Mouse (Mus musculus): ENCODE measurements around the gene Hamp2.
A peak's percentile ranks its signal among the peaks of the same experiment; 100 is the strongest.
"Not testable (repeated sequence)": the region's sequence is repeated elsewhere in the genome, so short reads cannot be mapped to it uniquely, and the experiment has no call there.

Gene Hamp2

GRCm38 (mm10) chr7:30953459-30953858, 29.0 kb upstream of the Hamp2 start:
- no peak for DNase-seq (ENCODE audit: low read depth)

DNA sequence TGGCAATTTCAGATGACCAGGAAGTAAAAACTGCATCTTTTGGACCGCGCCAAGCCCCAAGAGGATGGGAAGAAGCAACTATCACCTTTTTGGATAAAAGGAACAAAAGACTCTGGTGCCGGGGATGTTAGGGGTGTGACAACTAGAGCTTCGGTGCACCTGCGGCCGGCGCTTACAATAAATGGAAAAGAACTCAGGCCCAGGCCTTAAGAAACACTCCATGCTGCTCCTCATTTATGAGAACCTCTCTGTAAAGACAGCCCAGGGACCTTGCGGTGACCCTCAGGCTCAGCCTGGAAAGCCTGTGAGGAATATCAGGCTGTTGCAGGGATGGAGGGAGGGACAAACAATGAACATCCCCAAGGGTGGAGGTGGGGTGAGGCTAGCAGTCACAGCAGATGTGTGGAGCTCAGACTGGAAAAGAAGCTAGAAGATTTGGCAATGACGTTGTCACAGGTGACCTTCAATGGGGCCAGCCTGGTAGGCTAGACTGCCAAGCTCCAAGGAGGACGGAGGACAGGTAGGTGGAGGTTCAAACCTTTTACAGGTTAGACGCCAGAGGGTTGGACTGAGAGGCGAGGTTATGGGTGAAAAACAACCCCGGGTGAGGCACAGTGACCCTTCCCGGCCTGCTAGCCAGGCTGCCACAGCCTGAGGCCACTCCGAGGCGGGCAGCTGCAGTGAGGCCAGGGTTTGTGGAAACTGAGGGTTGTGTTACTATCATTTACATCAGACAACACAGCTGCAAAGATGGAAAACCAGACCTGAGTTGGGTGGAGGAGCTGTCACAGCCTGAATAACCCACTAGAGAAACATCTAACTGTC, 28.2 kb upstream of the Hamp2 start:
- DNase-seq (ENCODE audit: low read depth), result no peak

GRCm38 (mm10) chr7:30949902-30950301, 25.4 kb upstream of the Hamp2 start:
- DNase-seq (ENCODE audit: low read depth), result not testable (repeated sequence)

DNA sequence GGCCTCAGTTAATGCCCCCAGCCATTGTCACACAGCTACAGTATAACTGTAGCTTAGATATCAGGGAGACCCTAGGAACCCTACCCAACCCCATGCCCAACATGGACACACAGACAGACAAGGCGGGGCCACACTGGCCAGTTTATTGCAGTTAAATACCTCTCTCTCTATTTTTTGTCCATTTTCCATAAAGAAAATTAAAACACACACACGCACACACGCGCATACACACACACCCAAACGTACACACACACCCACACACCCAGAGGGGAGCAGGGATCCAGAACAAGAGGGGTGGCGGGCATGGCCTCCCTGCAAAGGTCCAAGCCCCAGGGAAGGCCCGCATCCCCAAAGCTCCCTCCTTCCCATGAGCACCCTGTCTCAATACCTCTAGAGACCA, 21.4 kb upstream of the Hamp2 start:
- DNase-seq (ENCODE audit: low read depth), result no peak

DNA sequence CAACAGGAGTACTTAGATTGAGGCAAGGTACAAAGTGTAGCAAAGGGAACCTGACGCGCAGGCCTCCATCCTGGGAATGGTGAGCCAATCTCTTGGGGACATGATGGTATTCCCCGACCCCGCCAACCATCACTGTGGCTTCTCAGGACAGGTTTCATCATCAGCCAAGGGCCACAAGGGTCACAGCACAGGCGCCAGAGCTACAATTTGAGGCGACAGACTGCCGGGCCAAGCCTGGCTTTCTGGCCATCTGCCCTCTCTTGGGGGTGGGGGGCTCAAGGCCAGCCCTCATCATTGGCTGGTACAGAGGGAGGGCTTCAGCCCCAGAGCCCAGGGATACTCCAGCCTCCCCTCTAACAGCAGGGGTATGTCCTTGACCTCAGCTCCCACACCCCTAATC, 21.0 kb upstream of the Hamp2 start:
- not testable (repeated sequence) for DNase-seq (ENCODE audit: low read depth)

DNA sequence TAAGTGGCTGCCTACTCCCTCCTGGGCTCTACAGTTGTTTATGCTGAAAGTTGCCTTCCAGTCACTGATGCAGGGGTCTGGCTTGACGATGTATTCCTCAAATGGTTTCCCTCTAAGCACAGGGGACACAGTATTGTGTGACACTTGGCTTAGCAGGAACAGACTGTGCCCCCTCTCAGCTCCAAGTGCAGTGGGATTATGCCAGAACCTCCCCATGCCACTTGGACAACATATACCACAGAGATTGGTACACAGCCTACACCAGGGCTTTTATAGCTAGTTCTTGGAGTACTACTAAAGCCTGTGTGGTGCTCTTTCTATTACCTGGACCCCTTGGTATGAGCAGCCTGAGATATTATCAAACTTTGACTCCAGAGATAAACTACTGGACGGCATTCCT, 20.2 kb upstream of the Hamp2 start:
- DNase-seq (ENCODE audit: low read depth), result not testable (repeated sequence)

DNA sequence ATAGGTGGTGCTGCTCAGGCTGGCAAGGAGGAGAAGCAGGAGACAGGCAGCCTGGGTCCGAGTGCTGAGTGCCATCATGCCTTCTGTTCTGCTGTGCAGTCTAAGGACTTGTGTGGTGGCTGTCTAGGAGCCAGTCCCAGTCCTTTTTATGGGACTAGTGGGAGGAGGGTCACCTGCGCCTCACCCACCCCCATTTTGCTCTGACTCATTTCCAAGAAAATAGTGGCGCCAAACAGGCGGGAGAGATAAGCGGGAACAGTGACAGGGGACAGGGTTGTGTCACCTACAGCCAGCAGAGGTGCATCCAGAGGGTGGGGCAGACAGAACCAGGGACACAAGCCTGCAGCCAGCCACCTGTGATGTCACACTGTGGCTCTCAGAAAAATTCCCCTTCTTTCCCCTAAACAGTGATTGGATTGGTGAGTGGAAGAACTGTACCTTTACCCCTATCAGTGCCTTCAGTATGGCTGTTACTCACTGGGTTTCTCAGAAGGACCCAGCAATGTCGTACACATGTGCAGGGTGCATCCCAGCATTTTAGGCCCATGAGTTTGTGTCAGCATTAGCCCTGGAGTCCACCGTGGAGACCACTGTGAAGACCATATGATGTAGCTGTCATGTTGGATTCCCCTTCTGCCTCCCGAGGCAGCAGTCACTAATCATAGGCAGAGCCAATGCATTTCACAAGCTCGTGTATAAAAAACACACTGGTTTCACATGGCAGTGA, 19.6 kb upstream of the Hamp2 start, which contains the start of gene Hamp:
Gene Hamp (minus strand): TSS at position 124 of the 727 bp plus-strand sequence.
- DNase-seq (ENCODE audit: low read depth), result no peak

DNA sequence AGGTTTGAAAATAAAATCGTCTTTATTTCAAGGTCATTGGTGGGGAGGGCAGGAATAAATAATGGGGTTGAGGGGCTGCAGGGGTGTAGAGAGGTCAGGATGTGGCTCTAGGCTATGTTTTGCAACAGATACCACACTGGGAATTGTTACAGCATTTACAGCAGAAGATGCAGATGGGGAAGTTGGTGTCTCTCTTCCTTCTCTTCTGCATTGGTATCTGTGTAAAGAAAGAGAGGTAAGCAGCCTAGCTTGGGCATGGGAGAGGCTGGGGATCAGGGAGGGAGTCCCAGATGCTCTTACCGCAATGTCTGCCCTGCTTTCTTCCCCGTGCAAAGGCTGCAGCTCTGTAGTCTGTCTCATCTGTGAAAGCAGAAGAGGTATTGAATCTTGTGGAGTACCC, 17.9 kb upstream of the Hamp2 start:
- not testable (repeated sequence) for DNase-seq (ENCODE audit: low read depth)

GRCm38 (mm10) chr7:30940070-30940469, 15.6 kb upstream of the Hamp2 start:
- peak; percentile 57 for DNase-seq (ENCODE audit: low read depth)

- DNase-seq (ENCODE audit: low read depth), result not testable (repeated sequence)
Observed at GRCm38 (mm10) chr7:30935422-30936099, 11.1 kb upstream of the Hamp2 start.

- DNase-seq (ENCODE audit: low read depth), result no peak
Observed at GRCm38 (mm10) chr7:30924071-30924470, 410 bp downstream of the Hamp2 start.

- DNase-seq (ENCODE audit: low read depth), result not testable (repeated sequence)
Observed at GRCm38 (mm10) chr7:30922490-30922889, 2.0 kb downstream of the Hamp2 start.

GRCm38 (mm10) chr7:30920217-30920616, 4.3 kb downstream of the Hamp2 start:
- no peak for DNase-seq (ENCODE audit: low read depth)

DNA sequence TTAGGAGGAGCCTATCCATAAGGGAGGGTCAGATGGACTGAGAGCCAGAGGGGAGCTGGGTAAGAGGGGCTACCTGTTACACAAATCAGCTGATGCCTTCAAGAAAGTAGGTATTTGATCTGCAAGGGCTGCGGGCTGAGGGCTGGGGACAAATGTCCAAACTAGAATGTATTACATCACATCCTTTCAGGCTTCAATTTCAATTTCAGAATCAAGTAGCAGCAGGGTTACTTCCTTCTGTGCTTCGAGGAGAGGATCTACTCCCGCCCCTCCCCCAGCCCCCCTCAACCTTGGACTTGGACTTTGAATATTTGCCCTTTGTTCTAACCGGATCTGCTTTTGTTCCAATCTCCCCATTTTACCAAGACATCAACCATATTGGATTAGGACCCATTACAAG, 7.3 kb downstream of the Hamp2 start:
- DNase-seq (ENCODE audit: low read depth), result no peak

GRCm38 (mm10) chr7:30916713-30917112, 7.8 kb downstream of the Hamp2 start:
- DNase-seq (ENCODE audit: low read depth), result no peak

GRCm38 (mm10) chr7:30914732-30915131, 9.7 kb downstream of the Hamp2 start, which contains the start of gene Mag:
TSS of gene Mag (minus strand) at chr7:30914873.
- no peak for DNase-seq (ENCODE audit: low read depth)

GRCm38 (mm10) chr7:30909773-30910172, 14.7 kb downstream of the Hamp2 start:
- DNase-seq (ENCODE audit: low read depth), result peak; percentile 24

DNA sequence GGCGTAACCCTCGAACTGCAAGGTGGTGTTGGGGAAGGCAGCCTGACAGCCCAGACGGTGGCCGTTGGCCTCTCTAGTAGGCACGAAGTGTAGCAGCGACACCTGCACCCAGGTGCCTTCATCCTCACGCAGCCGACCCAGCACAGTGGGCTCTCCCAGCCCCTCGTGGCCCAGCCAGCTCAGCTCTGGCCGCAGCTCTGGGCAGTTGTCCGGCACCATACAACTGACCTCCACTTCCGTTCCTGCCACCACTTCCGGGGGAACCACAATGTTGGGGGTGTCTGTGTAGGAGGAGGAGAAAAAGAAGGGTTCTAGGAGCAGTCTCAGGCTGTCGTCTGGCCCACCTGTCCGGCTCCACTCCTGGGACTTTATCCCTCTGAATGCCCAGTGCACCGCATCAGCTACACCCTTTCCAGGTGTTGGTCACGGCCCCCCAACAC, 15.5 kb downstream of the Hamp2 start:
- DNase-seq (ENCODE audit: low read depth), result no peak

DNA sequence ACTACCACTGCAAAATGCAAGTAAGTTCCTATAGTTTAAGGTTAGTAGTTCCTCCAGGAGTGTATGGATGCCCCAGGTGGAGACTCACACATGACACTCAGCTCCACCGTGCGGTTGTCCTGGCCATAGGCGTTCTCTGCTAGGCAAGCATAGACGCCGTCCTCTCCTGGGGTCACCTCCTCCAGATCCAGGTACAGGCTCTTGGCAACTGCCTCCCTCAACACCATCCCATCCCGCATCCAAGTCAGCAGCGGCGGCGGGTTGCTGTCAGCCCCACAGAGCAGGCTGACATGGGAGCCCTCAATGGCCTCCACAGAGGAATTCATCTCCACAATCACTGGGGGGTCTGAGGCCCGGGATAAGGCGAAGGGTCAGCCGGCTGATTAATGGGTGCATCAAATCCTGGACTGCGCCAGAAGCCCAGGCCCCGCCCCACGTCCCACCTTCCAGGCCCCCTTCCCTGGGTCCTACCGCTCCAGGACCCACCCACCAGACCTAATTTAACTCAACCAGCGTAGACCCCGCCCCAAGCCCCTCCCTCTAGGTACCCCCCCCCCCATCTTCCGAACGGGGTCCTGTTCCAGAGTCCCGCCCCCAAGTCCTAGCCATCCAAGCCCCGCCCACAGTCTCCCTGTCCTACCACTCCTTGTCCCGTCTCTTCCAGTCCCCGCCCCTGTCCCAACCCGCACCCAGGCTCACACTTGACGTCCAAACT, 16.0 kb downstream of the Hamp2 start:
- DNase-seq (ENCODE audit: low read depth), result no peak

DNA sequence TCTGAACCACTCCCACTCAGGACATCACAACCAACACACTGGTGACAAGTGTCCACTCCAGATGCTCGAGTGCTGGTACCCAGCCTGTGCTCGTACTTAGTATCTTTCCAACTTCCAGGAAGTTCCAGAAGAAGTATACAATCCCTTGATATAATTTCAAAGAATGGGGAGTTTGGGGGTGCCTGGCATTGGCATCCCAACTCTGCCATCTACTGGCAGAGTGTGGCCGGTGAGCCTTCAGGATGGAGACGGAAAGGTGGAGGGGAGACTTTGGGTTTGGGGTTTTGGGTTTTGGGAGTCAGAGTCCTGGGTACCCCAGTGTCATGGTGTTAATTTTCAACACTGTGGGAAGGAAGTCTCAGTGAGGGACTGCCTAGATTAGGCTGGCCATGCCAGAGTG, 20.4 kb downstream of the Hamp2 start:
- DNase-seq (ENCODE audit: low read depth), result peak; percentile 31

- DNase-seq (ENCODE audit: low read depth), result no peak
Observed at GRCm38 (mm10) chr7:30895217-30895616, 29.3 kb downstream of the Hamp2 start.

- DNase-seq (ENCODE audit: low read depth), result no peak
Observed at GRCm38 (mm10) chr7:30892515-30892914, 32.0 kb downstream of the Hamp2 start.

All from naive thymus-derived CD4-positive, alpha-beta T cell, adult 2 months (primary cell).